Mouse (Mus musculus): ENCODE measurements around the gene Tln2. TPM values are rescaled to one million over a fixed set of nuclear protein-coding genes. Genes with fewer than 3 reads are reported as not detected.
"Not testable (repeated sequence)": the region's sequence is repeated elsewhere in the genome, so short reads cannot be mapped to it uniquely, and the experiment has no call there.

Tln2 gene
- polyA plus RNA-seq, 1 experiment from 2014 or later: 20.7 TPM

- Histone ChIP-seq H3K4me1 (no peaks in the 10 kb centered on the region), H3K4me3 (no peak overlapping the region), H3K36me3 (peaks cover 4% of the 10 kb centered on the region; the same call in 1 of the 2 replicates), H3K27ac (replicated peaks) (no peak overlapping the region), H3K27me3 (ENCODE audit: low read depth, poor library complexity, severe bottlenecking) (no peaks in the 10 kb centered on the region), H3K9me3 (replicated peaks) (no peaks in the 10 kb centered on the region)
- DNase-seq (ENCODE audit: low spot score): no peak
- 94% methylated on average over 10 of the region's 10 CpGs for WGBS
These were observed 257.0 kb downstream of the Tln2 start for GRCm38 (mm10) chr9:67302386-67302989.

DNA sequence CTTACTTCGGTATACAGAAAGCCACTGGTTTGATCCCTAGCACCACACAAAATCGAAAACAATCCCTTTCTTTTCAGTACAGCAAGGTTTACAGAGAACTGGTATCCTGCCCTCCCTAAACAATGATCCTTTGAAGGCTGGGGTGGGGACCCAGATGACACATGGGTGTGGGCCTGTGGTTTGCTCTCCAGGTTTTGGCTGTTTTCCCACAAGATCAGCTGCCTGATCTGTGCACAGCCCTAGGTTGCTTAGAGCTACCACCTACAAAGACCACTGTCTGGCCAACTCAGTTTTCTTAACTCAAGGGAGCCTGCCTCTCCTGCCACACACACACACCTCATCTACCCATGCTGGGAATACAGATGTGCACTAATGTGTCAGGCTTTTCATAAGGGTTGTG is 257.9 kb downstream of the Tln2 start:
- H3K4me1 ChIP-seq: no peaks in the 10 kb centered on the region
- 93% methylated on average over 2 of the region's 2 CpGs for WGBS
- H3K36me3 ChIP-seq: peaks cover 4% of the 10 kb centered on the region; the same call in 1 of the 2 replicates
- H3K9me3 ChIP-seq (replicated peaks): no peaks in the 10 kb centered on the region
- no peak overlapping the region for H3K27ac ChIP-seq (replicated peaks)
- no peaks in the 10 kb centered on the region for H3K27me3 ChIP-seq (ENCODE audit: low read depth, poor library complexity, severe bottlenecking)
- DNase-seq (ENCODE audit: low spot score): no peak
- no peak overlapping the region for H3K4me3 ChIP-seq

GRCm38 (mm10) chr9:67300769-67301168 is 258.7 kb downstream of the Tln2 start:
- Histone ChIP-seq H3K9me3 (replicated peaks) (no peaks in the 10 kb centered on the region), H3K4me1 (no peaks in the 10 kb centered on the region), H3K27me3 (ENCODE audit: low read depth, poor library complexity, severe bottlenecking) (no peaks in the 10 kb centered on the region), H3K4me3 (no peak overlapping the region), H3K36me3 (peaks cover 4% of the 10 kb centered on the region; the same call in 1 of the 2 replicates), H3K27ac (replicated peaks) (no peak overlapping the region)
- no peak for DNase-seq (ENCODE audit: low spot score)
- WGBS: 82% methylated on average over 5 of the region's 5 CpGs

- H3K9me3 ChIP-seq (replicated peaks): no peaks in the 10 kb centered on the region
- H3K36me3 ChIP-seq: peaks cover 4% of the 10 kb centered on the region; the same call in 1 of the 2 replicates
- no peak for DNase-seq (ENCODE audit: low spot score)
- no peak overlapping the region for H3K27ac ChIP-seq (replicated peaks)
- H3K27me3 ChIP-seq (ENCODE audit: low read depth, poor library complexity, severe bottlenecking): no peaks in the 10 kb centered on the region
- H3K4me1 ChIP-seq: no peaks in the 10 kb centered on the region
- 59% methylated on average over 3 of the region's 3 CpGs for WGBS
- H3K4me3 ChIP-seq: no peak overlapping the region
These were observed 259.2 kb downstream of the Tln2 start for GRCm38 (mm10) chr9:67300346-67300745.

DNA sequence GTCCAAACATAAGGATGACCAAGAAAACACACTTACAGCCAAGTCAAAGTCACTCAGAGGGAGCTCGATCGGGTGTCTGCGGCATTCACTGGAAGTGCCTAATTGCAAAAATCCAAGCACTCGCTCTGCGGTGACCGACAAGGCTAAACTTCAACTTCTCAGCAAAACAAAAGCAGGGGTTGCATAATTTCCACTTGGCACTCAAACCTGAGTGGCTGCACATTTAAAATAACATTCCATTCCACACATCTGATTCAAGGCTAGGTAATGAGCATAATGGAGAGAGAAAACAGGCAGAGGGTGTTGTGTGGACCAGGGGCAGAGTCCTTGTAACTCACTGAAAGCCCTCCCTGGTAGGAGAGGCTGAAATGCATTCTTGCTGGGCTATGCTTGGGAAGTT is 260.3 kb downstream of the Tln2 start:
- Histone ChIP-seq H3K27me3 (ENCODE audit: low read depth, poor library complexity, severe bottlenecking) (no peaks in the 10 kb centered on the region), H3K27ac (replicated peaks) (no peak overlapping the region), H3K4me3 (no peak overlapping the region), H3K9me3 (replicated peaks) (no peaks in the 10 kb centered on the region), H3K36me3 (no peaks in the 10 kb centered on the region; the same call in 1 of the 2 replicates), H3K4me1 (no peaks in the 10 kb centered on the region)
- 92% methylated on average over 6 of the region's 6 CpGs for WGBS
- DNase-seq (ENCODE audit: low spot score): no peak

DNA sequence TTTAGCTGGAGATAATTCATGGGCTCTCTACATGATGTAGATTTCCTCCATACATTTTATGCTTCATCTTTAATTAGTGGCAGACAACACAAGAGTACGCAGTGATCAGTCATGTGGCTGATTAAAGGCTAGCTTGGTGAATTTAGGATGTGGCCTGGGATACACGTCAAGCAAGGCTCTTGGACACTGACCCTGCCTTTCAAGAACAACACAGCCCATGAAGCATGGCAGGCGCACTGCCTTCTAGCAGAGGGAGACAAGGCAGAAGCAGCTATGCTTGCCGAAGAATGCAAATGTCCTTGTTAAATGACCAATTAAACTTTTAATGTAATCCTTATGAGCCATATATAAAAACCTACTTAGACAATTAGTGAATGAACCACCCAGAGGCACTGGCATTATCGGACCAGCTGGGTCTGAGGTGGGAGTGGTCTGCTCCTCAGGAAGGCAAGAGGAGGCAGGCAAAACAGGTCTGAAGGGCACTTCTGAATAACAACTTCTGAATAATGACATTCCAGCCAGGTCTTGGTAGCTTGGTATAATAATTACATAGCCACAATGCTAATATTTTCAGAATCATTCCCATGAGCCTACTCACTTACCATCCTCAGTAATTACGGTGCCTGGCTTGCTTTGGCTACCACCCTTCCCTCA is 262.1 kb downstream of the Tln2 start:
- no peak overlapping the region for H3K27ac ChIP-seq (replicated peaks)
- no peaks in the 10 kb centered on the region for H3K9me3 ChIP-seq (replicated peaks)
- no peak for DNase-seq (ENCODE audit: low spot score)
- no peak overlapping the region for H3K4me3 ChIP-seq
- 92% methylated on average over 6 of the region's 6 CpGs for WGBS
- H3K27me3 ChIP-seq (ENCODE audit: low read depth, poor library complexity, severe bottlenecking): no peaks in the 10 kb centered on the region
- H3K36me3 ChIP-seq: no peaks in the 10 kb centered on the region; the same call in 1 of the 2 replicates
- H3K4me1 ChIP-seq: no peaks in the 10 kb centered on the region

DNA sequence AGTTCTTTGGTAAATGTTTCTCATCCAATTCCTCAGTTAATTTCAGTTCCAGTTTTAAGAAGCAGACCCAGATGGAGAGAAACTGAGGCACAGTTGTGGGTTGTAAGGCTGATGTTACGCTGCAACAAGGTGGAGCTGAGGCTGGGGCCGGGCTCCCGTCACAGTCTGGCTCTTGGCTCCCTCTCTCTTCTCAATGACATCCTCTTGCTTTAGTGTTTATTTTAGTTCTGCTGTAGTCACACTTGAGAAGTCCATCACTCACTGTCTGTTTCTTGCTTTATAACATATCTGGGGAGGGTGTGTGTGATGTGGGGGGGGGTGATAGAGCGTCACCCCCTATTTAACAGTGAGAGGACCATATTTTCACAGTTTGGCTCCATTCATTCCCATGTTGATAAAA is 272.0 kb downstream of the Tln2 start:
- 91% methylated on average over 4 of the region's 4 CpGs for WGBS
- DNase-seq (ENCODE audit: low spot score): no peak
- no peaks in the 10 kb centered on the region for H3K9me3 ChIP-seq (replicated peaks)

GRCm38 (mm10) chr9:67286801-67287200 is 272.7 kb downstream of the Tln2 start:
- peaks cover 10% of the 10 kb centered on the region; the same call in 1 of the 2 replicates for H3K36me3 ChIP-seq
- no peak for DNase-seq (ENCODE audit: low spot score)
- H3K27ac ChIP-seq (replicated peaks): no peak overlapping the region
- no peaks in the 10 kb centered on the region for H3K27me3 ChIP-seq (ENCODE audit: low read depth, poor library complexity, severe bottlenecking)
- H3K4me3 ChIP-seq: no peak overlapping the region
- peaks cover 7% of the 10 kb centered on the region for H3K4me1 ChIP-seq
- H3K9me3 ChIP-seq (replicated peaks): no peaks in the 10 kb centered on the region
- 94% methylated on average over 3 of the region's 3 CpGs for WGBS

More for the DNA sequence above, 272.0 kb downstream of the Tln2 start:
- Histone ChIP-seq H3K27me3 (ENCODE audit: low read depth, poor library complexity, severe bottlenecking) (no peaks in the 10 kb centered on the region), H3K27ac (replicated peaks) (no peak overlapping the region), H3K36me3 (peaks cover 10% of the 10 kb centered on the region; the same call in 1 of the 2 replicates), H3K4me1 (peaks cover 7% of the 10 kb centered on the region), H3K4me3 (no peak overlapping the region)

DNA sequence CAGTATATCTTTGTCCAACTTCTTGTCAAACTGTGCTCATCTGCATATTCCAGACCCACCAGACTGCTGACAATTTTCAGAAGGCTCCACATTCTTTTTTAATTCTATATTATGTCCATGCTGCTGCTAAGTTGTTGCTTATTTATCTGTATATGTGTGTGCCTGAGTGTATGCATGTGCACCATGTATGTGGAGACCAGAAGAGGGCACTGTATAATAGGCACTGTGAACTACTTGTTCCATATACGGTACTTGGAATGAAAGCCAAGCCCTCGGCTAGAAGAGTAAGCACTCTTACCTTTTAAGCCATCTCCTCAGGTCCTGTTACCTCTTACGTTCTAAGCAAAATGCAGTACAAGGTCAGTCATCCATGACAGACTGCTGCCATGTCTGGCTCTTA is 274.0 kb downstream of the Tln2 start:
- Histone ChIP-seq H3K4me3 (no peak overlapping the region), H3K27ac (replicated peaks) (no peak overlapping the region), H3K36me3 (peaks cover 10% of the 10 kb centered on the region; the same call in 1 of the 2 replicates), H3K9me3 (replicated peaks) (no peaks in the 10 kb centered on the region), H3K27me3 (ENCODE audit: low read depth, poor library complexity, severe bottlenecking) (no peaks in the 10 kb centered on the region), H3K4me1 (peaks cover 7% of the 10 kb centered on the region)
- WGBS: 86% methylated on average over 3 of the region's 3 CpGs
- no peak for DNase-seq (ENCODE audit: low spot score)

DNA sequence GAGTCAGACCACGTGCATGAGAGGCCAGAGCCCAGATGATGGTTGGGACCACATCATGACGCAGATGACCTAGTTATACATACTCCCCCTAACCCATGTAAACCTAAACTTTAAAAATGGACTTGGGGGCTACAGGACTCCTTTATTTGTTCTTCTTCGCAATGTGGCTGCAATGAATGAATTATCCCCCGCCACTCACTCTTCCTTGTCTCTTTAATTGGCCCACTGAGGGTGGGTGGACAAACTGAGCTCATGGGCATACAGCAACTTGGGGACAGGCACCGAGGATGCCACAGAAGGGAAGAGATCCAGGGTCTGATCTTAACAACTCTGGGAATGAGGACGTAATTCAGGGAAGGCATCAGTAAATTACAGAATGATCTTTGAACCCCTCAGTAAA is 277.7 kb downstream of the Tln2 start:
- Histone ChIP-seq H3K9me3 (replicated peaks) (no peaks in the 10 kb centered on the region), H3K27me3 (ENCODE audit: low read depth, poor library complexity, severe bottlenecking) (no peaks in the 10 kb centered on the region), H3K4me3 (no peak overlapping the region), H3K4me1 (no peaks in the 10 kb centered on the region; the same call in 1 of the 2 replicates), H3K27ac (replicated peaks) (no peak overlapping the region), H3K36me3 (no peaks in the 10 kb centered on the region)
- WGBS: 87% methylated on average over 6 of the region's 6 CpGs
- DNase-seq (ENCODE audit: low spot score): no peak

- not testable (repeated sequence) for H3K27ac ChIP-seq (replicated peaks); H3K27me3 ChIP-seq (ENCODE audit: low read depth, poor library complexity, severe bottlenecking); H3K4me1 ChIP-seq; H3K36me3 ChIP-seq; DNase-seq (ENCODE audit: low spot score); H3K4me3 ChIP-seq; H3K9me3 ChIP-seq (replicated peaks)
These were observed 279.2 kb downstream of the Tln2 start for GRCm38 (mm10) chr9:67280311-67280710.

DNA sequence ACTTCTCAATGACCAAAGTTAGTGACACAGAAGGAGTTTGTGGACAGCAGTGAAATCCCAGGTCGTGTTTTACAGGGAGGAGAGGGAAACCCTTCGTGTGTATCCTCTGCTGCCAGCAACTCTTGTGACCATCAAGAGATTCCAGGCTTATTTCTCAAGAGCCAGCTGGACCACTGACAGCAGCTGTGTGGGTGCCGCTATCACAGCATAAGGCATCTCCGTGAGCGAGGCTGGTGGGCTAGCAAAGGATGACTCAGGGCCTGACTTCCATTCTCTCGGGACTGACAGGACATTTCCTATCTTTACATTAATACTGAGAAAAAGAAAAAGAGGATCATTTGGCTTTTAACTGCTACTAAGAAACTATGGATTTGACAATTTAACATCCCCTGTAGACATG is 283.1 kb downstream of the Tln2 start:
- Histone ChIP-seq H3K27me3 (ENCODE audit: low read depth, poor library complexity, severe bottlenecking) (no peaks in the 10 kb centered on the region), H3K4me3 (no peak overlapping the region), H3K4me1 (no peaks in the 10 kb centered on the region), H3K27ac (replicated peaks) (no peak overlapping the region), H3K36me3 (no peaks in the 10 kb centered on the region), H3K9me3 (replicated peaks) (no peaks in the 10 kb centered on the region)
- DNase-seq (ENCODE audit: low spot score): no peak
- 91% methylated on average over 6 of the region's 6 CpGs for WGBS

DNA sequence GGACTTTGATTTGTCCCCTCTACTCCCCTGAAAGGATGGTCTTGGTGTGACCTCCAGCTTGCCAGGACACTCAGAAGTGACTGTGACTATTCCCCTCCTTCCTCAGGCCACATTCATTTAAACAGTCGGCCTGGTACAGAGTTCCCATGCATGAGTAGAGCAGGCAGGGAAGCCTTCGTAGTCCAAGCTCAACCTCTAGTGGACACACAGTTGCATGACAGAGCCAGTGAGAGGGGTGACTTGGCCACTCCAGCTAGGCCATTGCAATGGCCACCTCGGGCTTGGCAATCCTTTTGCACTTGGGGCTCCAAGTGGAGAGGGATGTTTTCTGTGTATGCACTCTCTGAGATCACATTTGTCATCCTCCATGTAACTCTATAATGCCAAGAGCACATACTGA is 285.2 kb downstream of the Tln2 start:
- no peak overlapping the region for H3K4me3 ChIP-seq
- H3K9me3 ChIP-seq (replicated peaks): no peaks in the 10 kb centered on the region
- no peaks in the 10 kb centered on the region for H3K4me1 ChIP-seq
- H3K27me3 ChIP-seq (ENCODE audit: low read depth, poor library complexity, severe bottlenecking): no peaks in the 10 kb centered on the region
- 58% methylated on average over 3 of the region's 3 CpGs for WGBS
- H3K36me3 ChIP-seq: no peaks in the 10 kb centered on the region
- no peak overlapping the region for H3K27ac ChIP-seq (replicated peaks)
- DNase-seq (ENCODE audit: low spot score): no peak

Measured in midbrain, embryonic 10.5 days (tissue).